Mouse (Mus musculus) layer of hippocampus, postnatal 25 days (tissue): ENCODE results near the gene Prmt3. TPM values are rescaled to one million over a fixed set of nuclear protein-coding genes. Genes with fewer than 3 reads are reported as not detected.

Experiments
- DNase-seq, 2 experiments: peaks; one replicate each; pipeline ENCODE4 v3.0.0; 2022; ENCODE audit warnings: mixed read lengths in 2 of 2, low spot score in 1 of 2; ENCODE audit errors: extremely low spot score in 1 of 2
- total RNA-seq, 2 experiments: library from RNA; stranded (reverse); gene quantifications; 2 replicates each; pipeline ENCODE4 v1.2.3; 2021

The Prmt3 gene
- total RNA-seq, 2 experiments from 2014 or later = 30.4 to 32.5 TPM

DNA sequence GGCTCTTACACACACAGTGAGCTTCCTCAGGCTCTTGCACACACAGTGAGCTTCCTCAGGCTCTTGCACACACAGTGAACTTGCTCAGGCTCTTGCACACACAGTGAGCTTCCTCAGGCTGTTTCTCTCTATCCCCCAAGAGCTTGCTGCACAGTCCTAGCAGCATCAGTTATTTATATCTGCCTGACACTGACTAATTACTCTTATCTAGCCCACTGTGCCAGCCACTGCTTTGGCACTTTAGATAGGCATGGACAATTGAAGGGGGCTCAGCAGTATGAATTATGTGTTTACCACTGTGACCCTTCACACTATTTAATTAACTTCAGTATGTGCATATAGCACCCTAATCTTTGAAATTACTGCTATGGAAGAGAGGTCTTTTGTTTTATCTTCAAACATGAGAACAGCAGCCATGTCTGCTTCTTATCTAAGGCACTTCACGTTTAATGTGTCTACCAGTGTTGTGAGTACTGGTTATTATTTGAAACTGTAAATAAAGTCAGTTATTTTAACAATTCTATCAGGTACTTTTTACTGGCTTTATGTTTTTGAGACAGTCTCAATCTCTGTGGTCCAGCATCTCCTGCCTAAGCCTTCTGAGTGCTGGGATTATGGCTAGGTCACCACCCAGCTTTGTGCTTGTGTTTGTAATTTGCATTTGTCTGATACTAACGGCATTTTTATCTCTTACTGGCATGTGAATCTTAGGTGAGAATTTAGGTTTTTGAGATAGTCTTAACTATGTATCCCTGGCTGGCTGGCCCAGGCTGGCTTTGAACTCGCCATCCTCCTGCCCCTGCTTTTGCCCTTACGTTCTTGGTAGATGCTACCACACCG, 75.4 kb downstream of the Prmt3 start:
- no peak for DNase-seq

DNA sequence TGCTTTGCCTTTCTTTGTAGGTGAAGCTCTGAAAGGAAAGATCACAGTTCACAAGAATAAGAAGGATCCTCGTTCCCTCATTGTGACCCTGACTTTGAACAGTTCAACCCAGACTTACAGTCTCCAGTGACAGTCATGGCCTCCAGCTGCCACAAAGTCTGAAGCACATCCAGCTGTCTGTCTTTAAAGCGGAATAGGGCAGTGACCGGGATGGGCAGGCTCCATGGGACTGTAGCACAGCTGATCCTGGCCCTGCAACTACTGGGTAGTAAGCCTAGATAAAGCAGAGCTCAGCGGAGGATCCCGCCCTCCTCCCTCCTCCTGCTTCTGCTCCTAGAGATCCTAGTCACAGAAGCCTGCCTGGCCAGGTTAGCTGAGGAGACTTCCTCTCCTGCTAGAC, 79.2 kb downstream of the Prmt3 start:
- no peak for DNase-seq

- DNase-seq = no peak
Measured at GRCm38 (mm10) chr7:49858257-49858656, 80.1 kb downstream of the Prmt3 start.

GRCm38 (mm10) chr7:49859820-49860219, 81.7 kb downstream of the Prmt3 start:
- no peak for DNase-seq

DNA sequence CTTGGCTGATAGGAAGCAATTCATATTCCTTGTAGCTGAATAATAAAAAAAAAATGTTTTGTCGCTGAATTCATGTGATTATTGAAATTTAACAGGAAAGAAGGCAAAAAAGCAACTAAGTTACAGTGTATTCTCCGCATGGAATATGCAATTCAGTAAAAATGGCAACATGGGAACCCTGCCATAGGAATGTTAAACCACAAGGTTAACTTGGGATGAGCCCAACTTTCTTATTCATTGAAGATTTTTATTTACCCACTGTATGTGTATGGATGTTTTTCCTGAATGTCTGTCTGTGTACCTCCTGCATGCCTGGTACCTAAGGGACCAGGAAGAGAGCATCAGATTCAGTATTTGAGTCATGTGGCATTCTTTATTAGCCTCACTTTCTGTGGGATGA, 83.0 kb downstream of the Prmt3 start:
- no peak for DNase-seq

DNA sequence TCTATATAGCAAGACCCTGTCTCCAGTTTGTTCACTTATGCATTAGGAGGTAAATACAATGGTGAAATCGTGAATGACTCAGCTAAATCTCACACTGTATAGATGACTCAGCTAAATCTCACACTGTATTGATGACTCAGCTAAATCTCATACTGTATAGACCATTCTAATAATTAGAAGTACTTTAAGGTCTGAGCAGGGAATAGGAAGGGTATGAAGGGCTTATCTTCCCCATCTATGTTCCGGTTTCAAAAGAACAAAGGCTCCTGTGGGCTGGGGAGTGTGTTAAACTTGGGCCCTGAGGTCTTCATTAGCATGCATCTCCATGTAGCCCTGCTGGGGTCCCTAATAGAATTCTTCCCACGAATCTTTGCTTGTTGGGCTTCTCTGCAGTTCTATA, 85.6 kb downstream of the Prmt3 start:
- no peak for DNase-seq

DNA sequence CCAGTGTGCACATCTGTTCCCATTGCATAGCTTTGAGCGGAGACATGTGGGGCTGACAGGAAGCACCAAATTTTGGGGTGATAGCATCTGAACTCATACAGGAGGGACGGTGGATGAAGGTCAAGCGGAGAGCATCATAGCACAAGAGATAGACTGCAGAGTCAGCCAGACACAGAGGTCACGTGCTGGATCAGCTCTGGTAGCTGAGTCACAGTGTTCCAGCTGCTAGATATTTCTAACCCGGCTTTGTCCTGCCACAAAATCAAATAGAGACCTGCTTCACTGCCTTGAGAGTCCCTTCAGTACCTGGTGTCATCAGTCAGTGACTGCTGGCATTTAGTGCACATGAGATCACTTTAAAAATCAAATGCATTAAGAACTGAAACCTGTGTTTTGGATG, 91.5 kb downstream of the Prmt3 start:
- DNase-seq = no peak

- no peak for DNase-seq
Measured at GRCm38 (mm10) chr7:49870276-49870675, 92.1 kb downstream of the Prmt3 start.

DNA sequence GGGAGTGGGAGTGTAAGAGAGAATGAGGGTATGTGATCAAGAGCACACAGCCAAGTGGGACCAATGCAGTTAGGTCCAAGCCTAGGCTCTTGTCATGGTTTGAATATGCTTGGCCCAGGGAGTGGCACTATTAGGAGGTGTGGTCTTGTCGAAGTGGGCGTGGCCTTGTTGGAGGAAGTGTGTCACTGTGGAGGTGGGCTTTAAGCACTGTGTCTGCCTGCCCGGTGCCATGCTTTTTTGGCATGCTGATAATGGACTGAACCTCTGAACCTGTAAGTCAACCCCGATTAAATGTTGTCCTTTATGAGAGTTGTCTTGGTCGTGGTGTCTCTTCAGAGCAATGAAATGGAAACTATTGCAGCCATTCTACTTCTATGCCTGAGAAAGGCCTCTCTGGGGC, 99.2 kb downstream of the Prmt3 start:
- DNase-seq = no peak

GRCm38 (mm10) chr7:49879051-49879450, 100.9 kb downstream of the Prmt3 start:
- no peak for DNase-seq

GRCm38 (mm10) chr7:49879998-49880707, 102.0 kb downstream of the Prmt3 start:
- no peak for DNase-seq

GRCm38 (mm10) chr7:49882288-49882687, 104.1 kb downstream of the Prmt3 start:
- no peak for DNase-seq

DNA sequence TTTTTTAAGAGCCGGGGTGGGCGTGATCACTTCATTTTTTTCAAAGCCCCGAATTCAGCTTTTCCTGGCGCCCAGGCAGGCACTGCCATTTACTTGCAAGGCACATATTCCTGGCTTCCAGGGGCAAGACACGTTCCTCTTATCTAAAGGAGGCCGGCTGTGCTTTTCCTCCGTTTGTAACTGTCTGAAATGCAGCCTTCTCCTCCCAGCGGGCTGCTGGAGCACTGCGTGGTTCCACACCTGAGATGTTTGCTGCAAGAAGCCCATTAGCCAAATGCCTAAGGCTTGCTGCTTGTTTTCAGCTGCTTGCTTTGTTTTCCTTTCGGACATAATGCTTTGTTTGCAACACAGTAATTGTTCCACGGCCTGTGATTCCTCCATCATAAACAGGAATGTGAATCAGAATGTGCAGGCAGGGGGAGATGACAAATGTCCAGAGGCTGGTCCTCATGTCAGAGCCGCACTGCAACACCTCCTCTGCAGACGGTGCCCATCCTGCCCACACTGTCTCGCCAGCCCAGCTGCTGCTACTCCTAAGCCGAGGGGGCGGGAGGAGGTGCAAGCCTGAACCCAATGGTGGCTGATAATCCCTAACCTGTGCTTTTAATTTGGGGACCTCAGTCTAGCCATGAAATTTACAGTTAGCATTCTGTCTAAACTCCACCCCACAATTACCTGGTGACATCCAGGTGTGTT, 104.7 kb downstream of the Prmt3 start:
- no peak for DNase-seq

- DNase-seq = no peak
Measured at GRCm38 (mm10) chr7:49887776-49888390, 109.7 kb downstream of the Prmt3 start.

DNA sequence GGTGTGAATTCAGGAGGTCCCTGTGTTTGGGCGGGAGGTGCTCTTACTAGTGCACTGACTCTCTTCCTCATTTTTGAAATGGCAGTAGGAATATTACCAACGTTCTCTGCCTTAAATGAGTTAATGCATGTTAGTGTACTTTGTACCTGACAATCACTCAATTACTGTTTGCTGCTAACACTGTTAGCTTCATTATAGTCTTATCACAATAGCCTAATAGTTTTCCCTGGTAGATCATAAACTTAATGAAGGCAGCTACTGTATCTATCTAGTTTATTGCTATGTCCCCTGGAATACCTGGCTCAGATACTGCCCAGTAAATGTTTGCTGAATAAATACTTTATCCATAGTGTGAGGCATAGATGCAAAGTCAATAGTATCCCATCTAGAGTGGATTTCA, 116.6 kb downstream of the Prmt3 start:
- DNase-seq = no peak

GRCm38 (mm10) chr7:49895296-49895695, 117.2 kb downstream of the Prmt3 start:
- DNase-seq = no peak

DNA sequence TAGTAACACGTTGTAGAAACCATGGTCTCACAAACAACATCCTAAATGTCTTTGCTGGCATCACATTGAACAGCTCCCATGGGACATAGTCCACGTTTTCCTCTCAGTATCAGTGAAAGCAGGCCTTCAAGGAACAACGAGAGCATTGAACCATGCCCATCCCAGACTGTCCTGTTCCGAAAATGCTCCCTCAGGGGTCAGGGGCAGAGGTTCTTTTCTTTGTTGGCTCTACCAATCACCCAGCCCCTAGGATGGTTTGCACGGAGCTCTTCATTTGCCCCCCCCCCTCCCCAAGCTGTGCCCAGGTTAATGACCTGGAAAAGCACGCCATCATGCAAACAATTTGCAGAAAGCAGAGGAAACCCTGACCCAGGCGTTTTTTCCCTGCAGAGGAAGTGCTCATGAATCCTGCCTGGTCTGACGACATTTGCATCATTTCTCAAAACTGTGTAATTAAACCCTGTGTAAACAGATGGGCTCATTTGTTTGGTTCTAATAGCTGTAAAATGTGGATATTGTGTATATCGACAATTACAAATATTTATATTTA, 123.9 kb downstream of the Prmt3 start:
- DNase-seq = no peak

- no peak for DNase-seq
Measured at GRCm38 (mm10) chr7:49907191-49908171, 129.3 kb downstream of the Prmt3 start.
